Mouse (Mus musculus) embryonic facial prominence, embryonic 14.5 days (tissue): ENCODE data around the gene Tppp3. TPM values are rescaled to one million over a fixed set of nuclear protein-coding genes. Genes with fewer than 3 reads are reported as not detected.

ENCODE experiments used
- ATAC-seq: fragments of 200-750 bp; cut with Nextera tagmentation; 2 replicates; pipeline ENCODE4 v1.8.0; 2017; ENCODE audit warnings: low read depth, moderate number of reproducible peaks, moderate TSS enrichment
- DNase-seq: peaks from one replicate; pipeline ENCODE4 v3.0.0-alpha.2; 2015; ENCODE audit warnings: low spot score
- H3K27ac ChIP-seq: fragments of 300-500 bp; sonication (generic); replicated peaks from 2 replicates; pipeline ENCODE4 v1.5.1; 2014; ENCODE audit warnings: low read depth, mild to moderate bottlenecking, low read length, moderate library complexity
- H3K27me3 ChIP-seq: fragments of 300-500 bp; sonication (generic); replicated peaks from 2 replicates; pipeline ENCODE4 v1.6.1; 2014; ENCODE audit warnings: low read length; ENCODE audit not compliant: control insufficient read depth, insufficient read depth
- H3K36me3 ChIP-seq: fragments of 300-500 bp; sonication (generic); 2 replicates; pipeline ENCODE4 v1.6.1; 2014; ENCODE audit warnings: low read length, mixed read lengths; ENCODE audit not compliant: control insufficient read depth, insufficient read depth
- H3K4me1 ChIP-seq: fragments of 300-500 bp; sonication (generic); 2 replicates; pipeline ENCODE4 v1.6.1; 2014; ENCODE audit warnings: antibody characterized with exemption, low read length; ENCODE audit not compliant: control insufficient read depth, insufficient read depth
- H3K4me2 ChIP-seq: fragments of 300-500 bp; sonication (generic); 2 replicates; pipeline ENCODE4 v1.6.1; 2014; ENCODE audit warnings: low read depth, mild to moderate bottlenecking, low read length, moderate library complexity, mixed read lengths
- H3K4me3 ChIP-seq: fragments of 300-500 bp; sonication (generic); 2 replicates; pipeline ENCODE4 v1.5.1; 2014; ENCODE audit warnings: low read depth, mild to moderate bottlenecking, low read length
- H3K9ac ChIP-seq: fragments of 300-500 bp; sonication (generic); 2 replicates; pipeline ENCODE4 v1.6.1; 2014; ENCODE audit warnings: low read depth, mild to moderate bottlenecking, low read length, moderate library complexity, mixed read lengths
- H3K9me3 ChIP-seq: fragments of 300-500 bp; sonication (generic); 2 replicates; pipeline ENCODE4 v1.6.1; 2016; ENCODE audit warnings: low read length; ENCODE audit not compliant: control insufficient read depth
- WGBS: fragments of 180-500 bp; shearing (Covaris S2); extraction: QIAGEN DNeasy Blood & Tissue Kit; methylation state at CpG from one replicate; pipeline ENCODE4 v1.1.7; 2014; 5-methylcytosine and 5-hydroxymethylcytosine counted together
- polyA plus RNA-seq: library from polyadenylated mRNA; unstranded; fragments of >200 nt; fragmentation: Nextera tagmentation; extraction: Ambion mirVana; gene quantifications from 2 replicates; pipeline ENCODE4 v1.2.1, GENCODE M21; 2014

Gene Tppp3
- polyA plus RNA-seq, 1 experiment from 2014 or later, result 243 TPM

DNA sequence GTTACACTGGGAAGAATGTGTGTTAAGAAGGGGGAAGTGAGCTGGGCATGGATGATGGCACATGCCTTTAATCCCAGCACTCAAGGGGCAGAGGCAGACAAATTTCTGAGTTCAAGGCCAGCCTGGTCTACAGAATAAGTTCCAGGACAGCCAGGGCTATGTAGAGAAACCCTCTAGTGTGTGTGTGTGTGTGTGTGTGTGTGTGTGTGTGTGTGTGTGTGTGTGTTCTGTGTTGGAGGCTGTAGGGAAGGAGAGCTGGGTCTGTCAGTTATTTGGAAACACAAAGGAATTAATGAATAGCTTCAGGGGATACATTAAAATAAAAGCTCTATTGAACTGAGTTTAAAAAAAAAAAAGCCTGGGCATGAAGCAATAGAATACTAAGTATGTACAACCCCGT lies 20.3 kb downstream of the Tppp3 start:
- H3K27ac ChIP-seq, result no peak overlapping the region
- no peaks in the 10 kb centered on the region for H3K9me3 ChIP-seq
- 47% methylated on average over 1 of the region's 1 CpGs for WGBS
- H3K4me2 ChIP-seq, result no peak overlapping the region
- no peak overlapping the region for H3K9ac ChIP-seq
- DNase-seq (no peak), ATAC-seq (no peak)
- no peaks in the 10 kb centered on the region for H3K36me3 ChIP-seq
- H3K4me3 ChIP-seq, result no peak overlapping the region
- H3K27me3 ChIP-seq, result no peaks in the 10 kb centered on the region; the same call in 1 of the 2 replicates
- 0 out of 2 replicates have a peak, but pooled peaks cover 3% of the 10 kb centered on the region for H3K4me1 ChIP-seq

DNA sequence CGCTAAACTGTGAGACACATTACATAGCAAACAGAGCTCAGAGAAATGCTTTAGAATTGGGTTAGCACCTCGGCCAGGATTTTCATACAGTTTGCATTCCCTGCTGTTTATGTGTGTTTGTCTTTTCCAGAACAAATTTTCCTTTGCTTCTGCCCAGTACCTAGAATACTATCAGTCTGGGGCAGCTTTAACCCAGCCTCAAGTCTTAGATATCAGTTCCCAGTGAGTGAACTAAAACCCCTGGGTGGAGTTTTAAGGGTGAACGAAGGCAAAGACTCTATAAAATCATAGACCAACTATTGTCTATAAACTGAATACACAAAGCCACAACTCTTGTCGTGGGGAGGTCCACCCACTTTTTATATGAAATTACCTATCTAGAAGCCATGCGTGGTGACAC lies 22.7 kb downstream of the Tppp3 start:
- no peak overlapping the region for H3K27ac ChIP-seq
- no peak overlapping the region for H3K9ac ChIP-seq
- DNase-seq, result no peak
- no peak for ATAC-seq
- H3K9me3 ChIP-seq, result no peaks in the 10 kb centered on the region
- H3K4me1 ChIP-seq, result 0 out of 2 replicates have a peak, but pooled peaks cover 3% of the 10 kb centered on the region
- no peaks in the 10 kb centered on the region; the same call in 1 of the 2 replicates for H3K27me3 ChIP-seq
- 83% methylated on average over 5 of the region's 5 CpGs for WGBS
- no peak overlapping the region for H3K4me3 ChIP-seq
- H3K36me3 ChIP-seq, result no peaks in the 10 kb centered on the region
- no peak overlapping the region for H3K4me2 ChIP-seq

DNA sequence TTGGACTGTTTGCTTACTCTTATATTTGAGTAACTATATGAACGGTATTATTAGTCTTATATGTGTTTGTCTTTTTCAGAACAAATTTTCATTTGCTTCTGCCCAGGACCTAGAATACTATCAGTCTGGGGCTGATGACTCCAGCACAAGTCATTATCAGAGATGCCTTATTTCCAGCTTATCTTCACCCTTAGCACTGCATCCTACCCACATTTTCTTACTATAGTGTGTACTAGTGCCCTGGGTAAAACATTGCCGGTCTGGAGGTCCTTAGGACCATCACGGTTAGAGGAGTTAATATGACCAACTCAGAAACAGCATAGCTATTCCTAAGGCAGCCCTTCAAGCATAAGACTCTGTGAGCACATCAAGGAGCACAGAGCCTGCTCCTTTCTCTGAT lies 23.1 kb downstream of the Tppp3 start:
- H3K4me1 ChIP-seq, result 0 out of 2 replicates have a peak, but pooled peaks cover 3% of the 10 kb centered on the region
- H3K27ac ChIP-seq, result no peak overlapping the region
- no peaks in the 10 kb centered on the region for H3K36me3 ChIP-seq
- H3K4me2 ChIP-seq, result no peak overlapping the region
- no peaks in the 10 kb centered on the region for H3K9me3 ChIP-seq
- H3K9ac ChIP-seq, result no peak overlapping the region
- ATAC-seq (no peak), DNase-seq (no peak)
- H3K4me3 ChIP-seq, result no peak overlapping the region
- whole genome bisulfite sequencing, result 92% methylated on average over 3 of the region's 3 CpGs
- no peaks in the 10 kb centered on the region; the same call in 1 of the 2 replicates for H3K27me3 ChIP-seq

DNA sequence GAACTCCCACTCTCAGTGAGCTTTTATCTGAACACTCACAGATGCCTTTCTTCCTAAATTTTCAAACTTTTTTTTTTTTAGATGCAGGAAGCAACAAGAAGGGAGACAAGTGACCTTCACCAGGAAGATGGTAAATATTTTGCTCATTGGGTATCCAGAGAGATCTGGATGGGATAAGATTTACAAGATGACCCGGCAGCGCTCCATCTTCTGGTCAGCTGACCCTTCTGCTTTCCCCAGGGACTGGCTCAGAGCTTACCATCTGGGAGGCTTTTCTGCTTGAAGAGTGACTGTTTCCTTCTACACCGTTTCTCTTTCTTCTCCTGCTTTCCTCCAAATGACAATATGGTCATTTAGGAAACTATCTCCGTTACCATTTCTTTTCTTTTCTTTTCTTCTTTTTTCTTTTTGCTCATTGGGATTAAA lies 25.2 kb downstream of the Tppp3 start:
- Histone ChIP-seq H3K27ac (no peak overlapping the region), H3K4me1 (0 out of 2 replicates have a peak, but pooled peaks cover 3% of the 10 kb centered on the region), H3K36me3 (no peaks in the 10 kb centered on the region), H3K9ac (no peak overlapping the region), H3K4me2 (0 out of 2 replicates have a peak overlapping the region, but pooled peaks have one; percentile 12), H3K9me3 (no peaks in the 10 kb centered on the region), H3K4me3 (no peak overlapping the region), H3K27me3 (no peaks in the 10 kb centered on the region)
- no peak for DNase-seq
- 23% methylated on average over 4 of the region's 4 CpGs for WGBS
- ATAC-seq, result no peak

DNA sequence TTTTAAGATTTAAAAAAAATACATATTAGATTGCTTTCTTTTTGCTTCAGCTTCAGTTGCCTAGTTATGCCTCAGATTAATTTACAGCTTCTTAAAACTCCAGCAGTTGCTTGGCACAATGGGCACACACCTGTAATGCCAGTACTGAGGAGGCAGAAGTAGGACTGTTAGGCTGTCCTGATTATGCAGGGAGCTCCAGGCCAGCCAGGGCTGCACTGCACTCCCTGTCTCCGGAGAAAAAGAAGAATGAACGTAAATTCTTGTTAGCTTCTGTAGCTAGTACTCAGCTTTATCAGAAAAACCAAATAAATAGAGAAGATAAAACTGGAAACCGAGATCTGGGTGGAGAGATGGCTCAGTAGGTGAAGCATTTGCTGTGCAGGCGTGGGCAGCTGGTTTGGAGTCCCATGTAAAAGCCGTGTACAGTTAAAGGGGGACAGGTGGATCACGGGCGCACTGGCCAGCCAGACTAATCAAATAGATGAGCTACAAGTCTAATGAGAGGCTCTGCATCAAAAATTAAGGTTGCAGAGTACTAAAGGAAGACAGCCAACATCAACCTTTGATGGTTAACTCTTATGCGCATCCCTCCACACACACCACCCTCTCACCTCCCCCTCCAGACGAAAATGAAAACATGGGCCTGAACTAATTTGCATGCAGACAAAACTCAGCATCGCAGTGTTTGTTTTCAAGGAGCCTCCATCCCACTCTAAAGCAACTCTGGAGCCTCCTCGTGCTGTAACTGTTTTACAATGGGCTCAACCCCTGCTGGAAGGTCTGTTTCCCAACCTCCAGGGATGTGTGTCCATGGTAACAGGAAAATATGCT lies 25.8 kb downstream of the Tppp3 start:
- no peaks in the 10 kb centered on the region for H3K27me3 ChIP-seq
- H3K4me1 ChIP-seq, result 0 out of 2 replicates have a peak, but pooled peaks cover 3% of the 10 kb centered on the region
- no peaks in the 10 kb centered on the region for H3K9me3 ChIP-seq
- no peak overlapping the region for H3K27ac ChIP-seq
- no peak overlapping the region for H3K9ac ChIP-seq
- no peaks in the 10 kb centered on the region for H3K36me3 ChIP-seq
- 0 out of 2 replicates have a peak overlapping the region, but pooled peaks have one; percentile 12 for H3K4me2 ChIP-seq
- peak; percentile 71; the same call in 1 of the 2 replicates for ATAC-seq
- H3K4me3 ChIP-seq, result no peak overlapping the region
- WGBS, result 38% methylated on average over 11 of the region's 11 CpGs
- peak; percentile 59 for DNase-seq

DNA sequence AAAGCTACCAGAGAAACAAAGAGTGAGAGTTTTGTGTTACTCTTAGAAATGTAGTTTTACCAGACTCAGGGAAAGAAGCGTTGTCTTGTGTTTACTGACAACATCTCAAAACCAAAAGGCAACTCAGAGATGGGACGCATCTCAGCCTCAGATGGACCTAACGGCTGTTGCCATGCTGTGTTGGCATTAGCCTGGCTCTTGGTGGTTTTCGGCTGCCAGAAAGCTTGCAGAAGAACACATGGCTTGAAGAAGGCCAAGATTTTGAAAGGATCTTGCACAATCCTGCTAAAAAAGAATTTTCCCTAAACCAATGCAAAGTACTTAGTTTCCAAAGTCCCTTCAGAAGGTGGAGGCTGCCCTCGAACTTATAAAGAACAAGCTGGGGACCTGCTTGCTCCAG lies 28.7 kb downstream of the Tppp3 start:
- Histone ChIP-seq H3K27me3 (no peaks in the 10 kb centered on the region), H3K9ac (no peak overlapping the region), H3K4me3 (no peak overlapping the region), H3K36me3 (no peaks in the 10 kb centered on the region), H3K4me2 (no peak overlapping the region), H3K9me3 (no peaks in the 10 kb centered on the region), H3K4me1 (0 out of 2 replicates have a peak, but pooled peaks cover 3% of the 10 kb centered on the region), H3K27ac (no peak overlapping the region)
- ATAC-seq, result no peak
- no peak for DNase-seq
- WGBS, result 93% methylated on average over 5 of the region's 5 CpGs

DNA sequence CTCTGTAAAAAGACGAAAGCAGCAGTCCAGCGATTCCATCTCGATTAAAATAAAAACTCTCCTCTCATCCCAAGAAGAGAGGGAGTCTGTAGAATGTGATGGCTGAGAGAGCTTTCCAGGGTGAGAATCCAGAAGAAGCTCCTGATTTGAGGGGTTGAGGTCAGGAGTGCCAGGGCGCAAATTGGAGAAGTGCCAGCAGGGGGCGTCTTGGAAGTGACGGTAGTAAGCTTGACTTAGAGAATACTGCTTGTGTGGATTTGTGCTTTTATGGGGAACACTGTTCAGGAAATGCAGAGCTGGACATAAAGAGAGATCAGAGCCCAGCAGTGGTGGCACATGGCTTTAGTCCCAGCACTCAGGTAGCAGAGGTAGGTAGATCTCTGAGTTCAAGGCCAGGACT lies 29.9 kb downstream of the Tppp3 start:
- ATAC-seq (no peak), DNase-seq (no peak)
- H3K36me3 ChIP-seq, result no peaks in the 10 kb centered on the region
- 0 out of 2 replicates have a peak, but pooled peaks cover 3% of the 10 kb centered on the region for H3K4me1 ChIP-seq
- no peak overlapping the region for H3K4me2 ChIP-seq
- H3K4me3 ChIP-seq, result no peak overlapping the region
- H3K9me3 ChIP-seq, result no peaks in the 10 kb centered on the region
- H3K9ac ChIP-seq, result no peak overlapping the region
- H3K27ac ChIP-seq, result no peak overlapping the region
- no peaks in the 10 kb centered on the region for H3K27me3 ChIP-seq
- 8% methylated on average over 6 of the region's 6 CpGs for WGBS

DNA sequence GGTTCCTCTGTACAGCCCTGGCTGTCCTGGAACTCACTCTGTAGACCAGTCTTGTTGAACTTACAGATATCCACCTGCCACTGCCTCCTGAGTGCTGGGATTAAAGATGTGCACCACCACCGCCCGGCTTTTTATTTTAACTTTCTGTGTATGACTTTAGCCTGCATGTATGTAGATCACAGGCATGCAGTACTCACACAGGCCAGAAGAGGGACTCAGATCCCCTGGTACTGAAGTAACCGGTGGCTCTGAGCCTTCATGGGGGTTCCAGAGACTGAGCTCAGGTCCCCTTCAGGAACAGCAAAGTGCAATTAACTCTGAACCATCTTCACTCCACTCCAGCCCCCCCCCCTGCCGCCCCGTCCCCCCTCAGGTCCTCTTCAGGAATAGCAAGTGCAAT lies 32.5 kb downstream of the Tppp3 start:
- H3K4me3 ChIP-seq, result no peak overlapping the region
- WGBS, result 40% methylated on average over 5 of the region's 5 CpGs
- no peak for ATAC-seq

More for the DNA sequence above, 32.5 kb downstream of the Tppp3 start:
- Histone ChIP-seq H3K9ac (no peak overlapping the region), H3K27ac (no peak overlapping the region), H3K9me3 (no peaks in the 10 kb centered on the region), H3K27me3 (no peaks in the 10 kb centered on the region), H3K4me1 (no peaks in the 10 kb centered on the region), H3K36me3 (no peaks in the 10 kb centered on the region), H3K4me2 (no peak overlapping the region)
- DNase-seq, result no peak
